Mouse (Mus musculus) limb, embryonic 14.5 days (tissue): ENCODE measurements around the gene Olfr480. TPM values are rescaled to one million over a fixed set of nuclear protein-coding genes. Genes with fewer than 3 reads are reported as not detected.

Source experiments
- ATAC-seq: fragments of 200-750 bp; cut with Nextera tagmentation; 2 replicates; pipeline ENCODE4 v1.8.0; 2017; ENCODE audit warnings: low read depth, moderate number of reproducible peaks, moderate TSS enrichment; ENCODE audit not compliant: low FRiP score
- DNase-seq: peaks from one replicate; pipeline ENCODE4 v3.0.0-alpha.2; 2015; ENCODE audit warnings: low spot score
- H3K27ac ChIP-seq: fragments of 300-500 bp; sonication (generic); replicated peaks from 2 replicates; pipeline ENCODE4 v1.5.1; 2014; ENCODE audit warnings: low read depth, mild to moderate bottlenecking, low read length, moderate library complexity, mixed read lengths
- H3K27me3 ChIP-seq: fragments of 300-500 bp; sonication (generic); 2 replicates; pipeline ENCODE4 v1.6.1; 2014; ENCODE audit warnings: low read length, mixed read lengths; ENCODE audit not compliant: control insufficient read depth, insufficient read depth
- H3K36me3 ChIP-seq: fragments of 300-500 bp; sonication (generic); 2 replicates; pipeline ENCODE4 v1.6.1; 2014; ENCODE audit warnings: mild to moderate bottlenecking, low read length, moderate library complexity, mixed read lengths; ENCODE audit not compliant: control insufficient read depth, insufficient read depth
- H3K4me1 ChIP-seq: fragments of 300-500 bp; sonication (generic); 2 replicates; pipeline ENCODE4 v1.6.1; 2014; ENCODE audit warnings: antibody characterized with exemption, low read length, mixed read lengths; ENCODE audit not compliant: control insufficient read depth, insufficient read depth
- H3K4me2 ChIP-seq: fragments of 300-500 bp; sonication (generic); replicated peaks from 2 replicates; pipeline ENCODE4 v1.6.1; 2014; ENCODE audit warnings: low read depth, mild to moderate bottlenecking, low read length, moderate library complexity; ENCODE audit not compliant: severe bottlenecking
- H3K4me3 ChIP-seq: fragments of 300-500 bp; sonication (generic); replicated peaks from 2 replicates; pipeline ENCODE4 v1.5.1; 2014; ENCODE audit warnings: low read length
- H3K9ac ChIP-seq: fragments of 300-500 bp; sonication (generic); 2 replicates; pipeline ENCODE4 v1.6.1; 2014; ENCODE audit warnings: mild to moderate bottlenecking, low read depth, low read length, moderate library complexity; ENCODE audit not compliant: severe bottlenecking
- H3K9me3 ChIP-seq: fragments of 300-500 bp; sonication (generic); 2 replicates; pipeline ENCODE4 v1.6.1; 2016; ENCODE audit warnings: low read length; ENCODE audit not compliant: control insufficient read depth
- POLR2A ChIP-seq: fragments of 200-500 bp; IDR thresholded peaks from 2 replicates; pipeline ENCODE4 v1.8.0; 2012; ENCODE audit warnings: inconsistent platforms, mild to moderate bottlenecking, moderate library complexity, borderline replicate concordance; ENCODE audit not compliant: insufficient read depth, insufficient read length; ENCODE audit errors: extremely low read depth
- WGBS: fragments of 180-500 bp; shearing (Covaris S2); extraction: QIAGEN DNeasy Blood & Tissue Kit; methylation state at CpG from one replicate; pipeline ENCODE4 v1.1.7; 2014; 5-methylcytosine and 5-hydroxymethylcytosine counted together
- polyA plus RNA-seq, 2 experiments: library from polyadenylated mRNA; depleted of rRNA in 1 of 2; stranded (reverse) in 1 of 2; unstranded in 1 of 2; fragments of >200 nt; fragmentation: Nextera tagmentation in 1 of 2; extraction: Ambion mirVana in 1 of 2; gene quantifications; 2 replicates each; pipeline versions ENCODE4 v1.2.1 to v1.2.3; 2012 to 2014

The Olfr480 gene
- polyA plus RNA-seq (2012; rRNA removed): not detected in 2 replicates
- not detected in 2 replicates for polyA plus RNA-seq (2014; fragmentation: Nextera tagmentation; extraction: Ambion mirVana)

- Histone ChIP-seq H3K4me1 (no peaks in the 10 kb centered on the region), H3K9me3 (no peaks in the 10 kb centered on the region), H3K27ac (no peak within 1 kb of the TSS), H3K4me3 (no peak within 1 kb of the TSS), H3K27me3 (no peaks in the 10 kb centered on the region), H3K9ac (no peak within 1 kb of the TSS), H3K36me3 (no peaks in the 10 kb centered on the region), H3K4me2 (no peak within 1 kb of the TSS)
- TF ChIP-seq POLR2A: no peak
- no peak for ATAC-seq
- no peak for DNase-seq
- 80% methylated on average over 1 of the region's 1 CpGs for WGBS
These were observed at the start of gene Olfr480 for GRCm38 (mm10) chr7:108067246-108067645. Gene Olfr480, minus strand, starts transcription at chr7:108067346.

GRCm38 (mm10) chr7:108100549-108100948, 33.4 kb upstream of the Olfr480 start, which contains the start of gene Olfr483:
Gene Olfr483, plus strand, starts transcription at chr7:108100849.
- Histone ChIP-seq H3K36me3 (no peaks in the 10 kb centered on the region), H3K9me3 (no peaks in the 10 kb centered on the region), H3K27ac (no peak within 1 kb of the TSS), H3K4me2 (no peak within 1 kb of the TSS), H3K4me3 (no peak within 1 kb of the TSS), H3K9ac (no peak within 1 kb of the TSS), H3K4me1 (no peaks in the 10 kb centered on the region), H3K27me3 (no peaks in the 10 kb centered on the region)
- no peak for DNase-seq
- TF ChIP-seq POLR2A: no peak
- no peak for ATAC-seq
- WGBS: 87% methylated on average over 1 of the region's 1 CpGs

- Histone ChIP-seq H3K4me2 (no peak within 1 kb of the TSS), H3K9ac (no peak within 1 kb of the TSS), H3K27me3 (no peaks in the 10 kb centered on the region), H3K4me3 (no peak within 1 kb of the TSS), H3K9me3 (no peaks in the 10 kb centered on the region), H3K27ac (no peak within 1 kb of the TSS), H3K4me1 (no peaks in the 10 kb centered on the region), H3K36me3 (no peaks in the 10 kb centered on the region)
- no peak for TF ChIP-seq POLR2A
- DNase-seq: no peak
- WGBS: 76% methylated on average over 1 of the region's 1 CpGs
- no peak for ATAC-seq
These were observed 30.3 kb upstream of the Olfr480 start, which contains the start of gene Olfr482 for GRCm38 (mm10) chr7:108097486-108097885. Gene Olfr482, minus strand, starts transcription at chr7:108097586.

- ATAC-seq (no peak), DNase-seq (no peak)
- Histone ChIP-seq H3K4me2 (no peak within 1 kb of the TSS), H3K27ac (no peak within 1 kb of the TSS), H3K27me3 (no peaks in the 10 kb centered on the region), H3K4me3 (no peak within 1 kb of the TSS), H3K9me3 (no peaks in the 10 kb centered on the region), H3K4me1 (no peaks in the 10 kb centered on the region), H3K9ac (no peak within 1 kb of the TSS), H3K36me3 (no peaks in the 10 kb centered on the region)
- no peak for TF ChIP-seq POLR2A
These were observed 12.4 kb upstream of the Olfr480 start, which contains the start of gene Olfr481 for GRCm38 (mm10) chr7:108079555-108079954. Gene Olfr481, plus strand, starts transcription at chr7:108079855.

- DNase-seq: no peak
- H3K4me2 ChIP-seq: no peak within 1 kb of the TSS
- H3K9me3 ChIP-seq: no peaks in the 10 kb centered on the region
- 86% methylated on average over 2 of the region's 2 CpGs for WGBS
- H3K27ac ChIP-seq: no peak within 1 kb of the TSS
- H3K4me1 ChIP-seq: no peaks in the 10 kb centered on the region
- no peak within 1 kb of the TSS for H3K4me3 ChIP-seq
- H3K27me3 ChIP-seq: no peaks in the 10 kb centered on the region
- no peak for TF ChIP-seq POLR2A
- H3K36me3 ChIP-seq: no peaks in the 10 kb centered on the region
- no peak for ATAC-seq
- H3K9ac ChIP-seq: no peak within 1 kb of the TSS
These were observed 16.8 kb downstream of the Olfr480 start, which contains the start of gene Olfr479 for GRCm38 (mm10) chr7:108050393-108050792. Gene Olfr479, plus strand, starts transcription at chr7:108050693.
